Mouse (Mus musculus): Measurements from ENCODE around the gene Gm49387. TPM values are rescaled to one million over a fixed set of nuclear protein-coding genes. Genes with fewer than 3 reads are reported as not detected.
A peak's percentile ranks its signal among the peaks of the same experiment; 100 is the strongest.

Gene Gm49387
- total RNA-seq, 2 experiments from 2014 or later, result not detected

DNA sequence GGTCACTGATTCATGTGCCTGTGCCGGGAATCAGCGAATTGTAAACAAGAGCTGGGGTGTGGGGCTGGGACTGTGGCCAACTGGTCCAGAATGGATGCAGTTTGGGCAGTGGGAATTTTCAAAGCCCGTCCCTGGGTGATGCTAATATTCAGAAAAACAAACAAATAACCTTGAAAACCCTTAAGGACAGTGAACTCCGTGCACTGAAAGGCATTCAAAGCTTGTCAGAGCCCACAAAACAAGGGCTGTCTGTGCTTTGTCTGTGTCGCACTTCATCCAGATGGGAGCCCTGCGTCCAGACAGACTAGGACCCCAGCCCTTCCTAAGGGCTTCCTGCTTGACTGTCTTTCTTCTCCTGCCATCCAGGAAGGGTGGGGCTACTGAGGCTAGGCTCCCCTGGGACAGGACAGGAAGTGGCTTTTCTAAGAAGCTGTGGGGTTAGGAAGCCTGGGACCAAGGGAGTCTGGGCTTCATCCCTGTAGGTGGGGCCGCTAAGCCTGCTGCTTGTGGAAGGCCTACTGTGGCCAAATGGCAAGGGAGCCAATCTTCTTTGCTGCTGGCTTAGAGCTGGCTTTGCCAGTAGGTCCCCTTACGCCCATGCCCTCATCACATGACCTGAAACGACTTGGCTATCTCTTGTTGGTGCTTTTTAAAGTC is 22.0 kb upstream of the Gm49387 start:
- DNase-seq (ENCODE audit: low spot score in 2 of 2), result peak in 1 of 2 experiments; percentile 50

DNA sequence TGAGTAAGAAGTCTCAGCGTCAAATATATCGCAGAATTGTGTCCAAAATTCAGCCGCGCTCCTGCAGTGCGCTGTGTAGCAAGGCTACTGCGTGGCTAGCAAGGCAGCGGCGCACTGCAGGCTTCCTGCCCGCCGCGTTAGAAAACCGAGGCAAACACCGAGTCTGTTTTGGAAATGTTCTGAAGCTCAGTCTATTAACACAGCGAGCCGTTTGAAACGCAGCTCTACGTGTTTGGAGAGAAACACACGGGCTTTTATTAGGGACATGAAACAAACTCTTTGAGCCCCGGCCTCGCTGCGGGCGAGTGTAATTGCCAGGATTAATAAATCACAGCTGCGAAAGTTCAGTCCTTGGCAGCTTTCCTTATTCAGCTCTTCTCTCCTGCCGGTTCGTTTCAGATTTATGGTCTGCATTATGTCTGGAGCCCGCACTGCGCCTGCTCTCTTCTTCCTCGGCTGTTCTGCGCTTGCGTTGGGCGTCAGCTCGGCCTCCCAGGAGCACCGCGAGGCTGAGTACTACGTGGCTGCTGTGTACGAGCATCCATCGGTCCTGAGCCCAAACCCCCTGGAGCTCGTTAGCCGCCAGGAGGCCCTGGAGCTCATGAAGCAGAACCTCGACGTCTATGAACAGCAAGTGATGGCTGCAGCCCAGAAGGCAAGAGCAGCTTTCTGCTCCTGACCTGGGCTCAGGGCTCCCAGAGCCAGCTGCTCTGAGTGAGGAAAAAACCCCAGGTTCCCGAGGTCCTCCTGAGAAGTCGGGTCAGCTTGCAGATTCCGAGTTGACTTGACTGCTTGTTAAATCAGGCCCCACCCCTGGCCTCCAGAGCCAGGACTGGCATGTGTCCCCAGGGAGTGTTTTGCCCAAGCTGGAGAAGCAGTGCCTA is 21.2 kb upstream of the Gm49387 start:
- DNase-seq (ENCODE audit: low spot score in 2 of 2), result peak; percentile 78 to 84

DNA sequence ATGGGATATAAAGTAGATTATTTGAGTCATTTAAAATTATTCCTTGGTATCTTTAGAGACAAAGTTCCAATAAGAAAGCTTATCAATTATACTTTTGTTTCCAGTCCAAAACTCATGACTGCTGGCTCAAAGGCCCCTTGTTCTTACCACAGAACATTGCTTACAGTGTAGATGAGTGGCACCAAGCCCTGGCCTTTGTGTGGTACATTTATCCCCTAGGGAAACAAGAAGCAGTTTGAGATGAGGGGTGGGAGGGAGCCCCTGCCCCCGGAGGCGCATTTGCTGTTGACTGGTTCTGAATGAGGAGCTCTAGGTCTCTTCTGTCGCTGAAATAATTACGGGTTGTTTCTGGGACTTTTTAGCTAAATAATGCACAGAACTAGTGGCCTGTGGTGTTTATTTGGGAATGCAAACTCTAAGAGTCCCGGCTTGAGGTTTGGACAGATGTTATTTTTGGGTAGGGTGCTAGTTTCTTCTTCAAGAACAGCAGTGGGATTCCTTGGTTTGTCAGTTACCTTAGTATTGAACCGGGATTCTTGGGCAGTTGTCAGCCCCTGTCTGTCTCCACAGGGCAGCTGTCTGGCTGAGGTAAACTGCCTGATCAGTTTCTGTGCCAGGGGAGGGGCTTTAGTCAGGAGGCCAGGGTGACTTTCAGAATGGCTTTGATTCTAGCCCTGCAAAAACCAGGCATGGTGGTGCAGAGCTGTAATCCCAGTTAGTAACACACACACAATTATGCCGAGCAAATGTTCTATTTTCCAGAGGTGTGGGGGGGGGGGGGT is 19.8 kb upstream of the Gm49387 start:
- no peak for DNase-seq (ENCODE audit: low spot score in 2 of 2)

DNA sequence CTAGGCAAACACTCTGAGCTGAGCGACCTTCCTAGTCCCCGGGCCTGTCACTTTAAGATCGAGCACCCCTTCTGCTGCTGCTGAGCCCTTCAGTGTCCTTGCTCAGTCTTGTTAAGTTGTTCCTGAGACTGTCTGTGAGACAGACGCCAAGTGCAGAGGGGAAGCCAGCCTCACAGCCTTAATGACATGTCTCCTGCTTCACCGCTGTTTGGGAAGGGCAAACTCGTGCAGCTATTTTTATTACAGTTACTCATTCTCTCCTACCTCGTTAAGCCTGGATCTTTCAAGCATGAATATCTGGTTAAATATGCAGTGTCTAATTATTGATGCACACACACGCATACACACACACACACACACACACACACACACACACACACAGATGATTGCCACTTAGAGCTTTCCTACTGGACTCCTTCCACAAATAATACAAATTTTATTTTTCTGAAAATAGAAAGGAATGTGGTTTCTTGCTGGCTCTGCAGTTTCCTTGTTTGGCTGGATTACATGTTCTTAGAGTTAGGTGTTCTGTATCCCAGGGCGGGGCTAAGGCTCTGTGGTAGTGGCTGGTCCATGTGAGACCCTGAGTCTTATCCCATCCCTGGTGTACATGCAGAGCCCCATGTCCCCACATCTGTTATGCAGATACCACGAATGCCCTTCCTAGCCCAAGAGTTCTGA is 19.0 kb upstream of the Gm49387 start:
- no peak for DNase-seq (ENCODE audit: low spot score in 2 of 2)

DNA sequence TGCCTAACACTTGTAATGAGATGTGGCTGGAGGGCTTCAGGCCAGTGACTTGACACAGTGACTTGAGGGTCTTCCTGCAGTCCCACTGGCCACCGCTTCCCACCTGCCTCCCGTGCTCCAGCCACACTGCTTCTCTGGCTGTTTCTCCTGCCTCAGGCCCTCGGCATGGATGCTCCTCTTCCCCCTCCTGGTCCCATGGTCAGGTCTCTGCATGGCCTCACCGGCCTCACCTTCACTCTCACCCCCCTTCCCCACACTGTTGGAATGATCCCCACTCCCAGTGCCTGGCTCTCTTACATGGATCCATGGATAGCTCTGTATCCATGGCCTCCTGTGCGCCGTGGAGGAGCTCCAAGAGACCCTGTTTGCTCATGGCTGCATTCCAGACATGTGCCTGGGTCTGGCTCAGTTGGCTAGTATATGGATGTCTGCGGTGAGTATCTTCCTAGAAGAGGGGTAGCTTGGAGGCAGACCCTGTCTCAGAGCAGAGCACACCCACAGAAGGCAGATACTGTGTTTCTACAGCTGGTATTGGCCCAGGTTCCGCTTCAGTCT is 17.5 kb upstream of the Gm49387 start:
- DNase-seq (ENCODE audit: low spot score in 2 of 2), result no peak

DNA sequence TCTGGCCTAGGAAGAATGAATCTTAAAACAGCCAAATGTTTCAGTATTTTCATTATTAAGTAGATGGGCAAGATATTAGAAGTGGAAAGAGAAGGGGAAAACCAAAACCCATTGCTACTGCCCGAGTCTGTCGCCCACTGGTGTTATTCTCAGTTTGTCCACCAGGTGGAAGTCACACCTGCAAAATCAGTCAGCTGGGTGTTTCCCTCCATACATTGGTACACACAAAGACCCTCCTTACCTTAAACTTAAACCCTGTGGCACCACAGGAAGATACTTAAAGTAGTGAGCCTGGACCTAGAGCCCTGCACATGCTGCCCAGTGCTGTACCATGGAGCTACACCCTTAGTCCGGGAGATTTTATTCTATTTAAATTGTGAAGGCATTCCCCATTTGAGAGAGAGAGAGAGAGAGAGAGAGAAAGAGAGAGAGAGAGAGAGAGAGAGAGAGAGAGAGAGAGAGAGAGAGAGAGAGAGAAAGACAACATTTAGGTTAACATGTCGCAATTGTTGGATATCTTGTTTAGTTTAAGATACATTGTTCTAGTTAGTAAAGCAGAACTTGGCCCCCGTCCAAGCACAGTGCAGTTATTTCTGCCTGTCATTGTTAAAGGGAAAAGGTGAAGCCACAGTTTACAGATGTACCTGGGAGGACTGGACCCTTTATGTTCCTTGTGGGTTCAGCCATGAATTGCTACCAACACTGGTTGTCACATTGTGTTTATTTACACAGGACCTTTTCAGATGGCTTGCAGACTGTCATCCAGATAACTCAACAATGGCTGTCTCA is 16.4 kb upstream of the Gm49387 start:
- peak; percentile 67 to 71 for DNase-seq (ENCODE audit: low spot score in 2 of 2)

DNA sequence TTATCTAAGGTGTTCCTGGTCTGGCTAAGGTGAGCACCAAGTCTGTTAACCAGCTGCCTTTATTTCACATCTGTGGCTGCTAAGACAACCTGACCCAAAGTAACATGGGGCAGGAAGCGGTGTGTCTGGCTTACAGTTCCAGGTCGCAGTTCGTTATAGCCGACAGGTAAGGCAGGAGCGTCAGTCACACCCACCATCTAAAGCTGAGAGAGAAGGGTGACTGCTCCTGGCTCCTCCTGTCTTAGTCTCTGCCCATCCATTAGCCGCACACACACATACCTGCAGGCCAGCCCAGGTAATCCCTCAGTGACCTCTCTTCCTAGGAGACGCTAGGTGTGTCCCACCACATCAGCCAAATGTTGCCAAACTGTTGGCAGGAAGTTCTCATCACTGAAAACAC is 15.7 kb upstream of the Gm49387 start:
- DNase-seq (ENCODE audit: low spot score in 2 of 2), result peak in 1 of 2 experiments; percentile 20

DNA sequence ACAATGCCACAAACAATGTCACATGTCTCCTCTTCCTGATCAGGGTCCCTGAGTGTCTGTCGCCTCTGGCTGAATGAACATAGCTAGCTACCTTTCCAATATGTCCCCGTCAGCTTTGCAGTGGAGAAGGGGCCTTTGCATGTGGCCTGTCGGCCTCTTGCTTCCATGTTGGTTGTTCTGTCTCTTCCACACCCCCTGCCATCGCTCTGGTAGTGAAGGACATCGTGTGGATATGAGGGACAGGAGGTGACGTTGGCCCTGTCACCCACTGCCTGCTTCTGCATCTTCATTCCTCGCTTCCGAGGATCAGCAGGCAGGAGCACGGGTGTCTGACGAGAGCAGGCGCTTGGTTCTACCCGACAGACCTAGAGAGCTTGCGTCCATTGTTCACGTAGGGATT is 14.7 kb upstream of the Gm49387 start:
- peak in 1 of 2 experiments; percentile 17 for DNase-seq (ENCODE audit: low spot score in 2 of 2)

DNA sequence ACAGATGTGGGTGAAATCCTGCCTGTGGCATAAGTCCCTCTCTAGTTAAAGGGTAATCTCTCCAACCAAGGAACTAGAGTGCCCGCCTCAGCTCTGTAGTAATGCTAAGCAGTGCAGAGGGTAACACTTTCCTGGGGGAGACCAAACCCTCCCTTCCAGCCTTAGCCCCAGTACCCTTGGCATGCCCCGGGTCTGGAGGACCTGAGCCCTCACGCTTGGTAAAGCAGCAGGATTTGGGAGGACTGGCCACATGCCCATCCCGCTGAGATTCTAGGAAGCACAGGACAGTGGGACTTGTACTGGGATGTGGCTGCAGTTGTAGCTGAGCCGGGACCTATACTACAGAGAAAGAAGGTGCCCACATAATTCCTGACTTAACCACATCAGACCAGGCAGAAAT is 14.1 kb upstream of the Gm49387 start:
- no peak for DNase-seq (ENCODE audit: low spot score in 2 of 2)

DNA sequence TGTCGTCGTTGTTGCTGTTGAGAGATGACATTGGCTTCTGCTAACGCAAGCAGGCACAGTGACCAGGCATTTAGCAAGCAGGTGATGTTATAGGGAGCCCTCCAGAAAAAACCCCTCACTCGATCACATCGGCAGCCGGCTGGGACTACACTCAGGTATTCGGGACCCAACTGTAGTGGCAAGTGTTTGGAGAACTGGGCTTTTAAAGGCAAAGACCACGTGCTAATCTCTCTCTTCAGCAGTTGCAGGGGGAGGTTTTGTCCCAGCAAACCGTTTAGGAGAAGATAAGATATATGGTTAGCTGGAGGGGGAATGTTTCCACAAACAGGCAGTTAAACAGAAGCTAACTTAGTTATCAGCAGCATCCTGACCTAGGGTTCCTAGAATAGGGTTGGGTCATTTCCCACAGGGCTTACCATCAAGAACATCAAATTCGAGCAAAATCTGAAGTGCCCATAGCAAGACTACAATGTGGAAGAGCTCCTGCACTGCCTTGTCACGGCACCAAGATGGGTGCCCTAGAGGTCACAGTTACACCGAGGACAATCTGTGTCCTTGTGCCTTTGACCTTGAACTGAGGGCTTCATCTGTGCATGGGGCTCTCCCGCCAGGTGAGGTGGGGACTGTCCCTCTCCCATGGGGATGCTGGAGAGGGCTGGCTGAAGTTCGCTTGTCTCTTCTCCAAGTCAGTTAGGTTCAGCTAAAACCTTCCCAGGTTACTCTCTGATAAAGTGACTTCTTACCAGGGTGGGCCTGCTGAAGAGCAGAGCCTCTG is 12.6 kb upstream of the Gm49387 start:
- DNase-seq (ENCODE audit: low spot score in 2 of 2), result no peak

DNA sequence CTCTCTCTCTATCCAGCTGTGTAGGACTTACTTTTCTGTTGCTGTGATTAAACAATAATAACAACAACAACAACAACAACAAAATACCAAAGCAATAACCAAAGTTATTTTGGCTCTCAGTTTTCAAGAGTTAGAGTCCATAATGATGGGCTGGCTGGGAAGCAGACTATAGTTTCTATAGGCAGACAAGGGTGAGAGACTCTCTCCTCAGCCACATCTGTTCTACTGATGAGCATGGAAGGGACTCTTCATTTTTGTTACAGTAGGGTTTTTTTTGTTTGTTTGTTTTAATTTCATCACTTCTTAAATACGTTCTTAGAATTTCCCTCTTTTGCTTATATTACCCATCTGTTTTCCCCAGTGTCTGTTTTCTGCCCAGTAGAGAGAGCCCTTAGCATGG is 11.9 kb upstream of the Gm49387 start:
- DNase-seq (ENCODE audit: low spot score in 2 of 2), result no peak

DNA sequence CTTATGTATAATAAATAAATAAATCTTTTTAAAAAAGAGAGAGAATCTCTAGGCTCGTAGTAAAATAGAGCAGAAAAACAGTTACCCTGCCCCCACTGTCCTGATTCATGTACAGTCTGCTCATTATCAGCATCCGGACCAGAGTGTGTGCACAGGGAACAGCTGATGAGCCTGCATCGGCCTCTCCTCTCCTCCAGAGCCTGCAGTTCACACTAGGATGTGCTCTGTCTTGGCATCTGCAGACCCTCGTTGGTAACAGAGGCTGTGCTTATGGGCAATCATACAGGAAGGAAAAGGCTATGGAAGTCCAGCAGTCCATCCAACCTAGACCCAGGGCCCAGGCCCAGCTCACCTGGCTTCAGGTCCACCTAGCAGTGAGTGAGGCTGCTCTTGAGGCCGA is 11.4 kb upstream of the Gm49387 start:
- DNase-seq (ENCODE audit: low spot score in 2 of 2), result peak in 1 of 2 experiments; percentile 13

DNA sequence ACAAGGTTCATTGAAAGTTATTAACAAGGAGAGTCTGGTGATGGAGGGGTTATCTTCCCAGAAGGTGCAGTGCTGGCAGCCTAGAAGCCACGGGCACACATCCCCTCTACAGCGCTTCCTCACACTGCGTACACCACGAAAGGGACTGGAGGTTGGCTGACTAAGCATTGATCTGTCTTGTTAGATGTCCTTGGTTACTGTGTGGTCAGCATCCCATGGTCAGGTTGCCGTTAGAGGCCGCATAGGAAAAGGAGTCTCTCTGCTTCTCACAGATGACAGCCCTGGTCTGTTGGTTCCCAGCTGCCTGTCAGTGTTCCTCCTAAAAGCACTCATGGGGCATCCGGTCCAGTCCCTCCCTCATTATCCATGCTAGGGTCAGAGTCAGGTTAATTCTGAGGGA is 10.5 kb upstream of the Gm49387 start:
- no peak for DNase-seq (ENCODE audit: low spot score in 2 of 2)

DNA sequence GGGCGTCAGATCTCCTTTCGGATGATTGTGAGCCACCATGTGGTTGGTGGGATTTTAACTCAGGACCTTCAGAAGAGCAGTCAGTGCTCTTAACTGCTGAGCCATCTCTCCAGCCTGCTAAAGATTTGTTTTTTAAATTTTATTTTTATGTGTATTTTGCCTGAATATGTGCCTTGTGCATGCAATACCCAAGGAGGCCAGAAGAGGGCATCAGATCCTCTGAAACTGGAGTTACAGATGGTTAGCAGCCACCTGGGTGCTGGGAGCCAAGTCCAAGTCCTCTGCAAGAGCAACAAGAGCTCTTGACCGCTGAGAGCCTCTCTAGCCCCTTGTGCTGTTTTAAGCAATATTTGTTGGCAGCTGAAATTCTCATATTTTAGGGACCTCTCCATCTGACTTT is 9.7 kb upstream of the Gm49387 start:
- no peak for DNase-seq (ENCODE audit: low spot score in 2 of 2)

DNA sequence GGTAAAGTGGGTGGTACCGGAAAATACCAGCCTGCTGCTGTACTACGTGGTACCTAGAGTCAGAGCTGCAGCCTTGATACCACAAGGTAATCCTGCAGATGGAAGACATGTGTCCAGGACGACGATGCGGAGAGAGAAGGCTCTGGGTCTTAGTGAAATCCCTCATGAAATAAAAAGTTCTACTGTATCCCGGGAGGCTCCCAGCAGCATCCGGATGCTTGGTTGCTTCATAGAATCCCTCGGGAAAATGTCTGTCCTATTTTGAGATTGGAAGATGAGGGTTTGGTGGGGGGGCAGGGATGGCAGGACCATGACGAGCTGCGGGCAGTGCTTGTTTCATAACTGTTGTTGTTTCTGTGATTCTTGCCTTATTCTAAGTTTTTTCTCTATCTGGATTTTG is 7.3 kb upstream of the Gm49387 start:
- no peak for DNase-seq (ENCODE audit: low spot score in 2 of 2)

DNA sequence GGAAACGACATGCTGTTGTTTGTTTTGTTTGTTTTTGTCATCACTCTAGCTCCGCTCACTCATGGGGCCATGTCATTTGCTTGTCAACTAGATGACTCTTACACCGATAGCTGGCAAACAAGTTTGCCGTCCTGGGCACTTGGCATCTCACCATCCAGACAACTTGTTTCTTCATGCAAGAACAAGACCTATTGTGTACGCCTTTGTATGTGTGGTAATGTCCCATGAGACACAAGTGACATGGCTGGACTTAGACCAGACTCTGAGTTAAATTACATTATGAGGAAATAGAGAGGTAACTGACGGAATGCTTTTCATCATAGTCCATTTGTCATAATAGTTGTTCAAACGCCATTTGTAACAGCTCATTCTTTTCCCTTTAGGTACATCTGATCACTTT is 5.2 kb upstream of the Gm49387 start:
- no peak for DNase-seq (ENCODE audit: low spot score in 2 of 2)

DNA sequence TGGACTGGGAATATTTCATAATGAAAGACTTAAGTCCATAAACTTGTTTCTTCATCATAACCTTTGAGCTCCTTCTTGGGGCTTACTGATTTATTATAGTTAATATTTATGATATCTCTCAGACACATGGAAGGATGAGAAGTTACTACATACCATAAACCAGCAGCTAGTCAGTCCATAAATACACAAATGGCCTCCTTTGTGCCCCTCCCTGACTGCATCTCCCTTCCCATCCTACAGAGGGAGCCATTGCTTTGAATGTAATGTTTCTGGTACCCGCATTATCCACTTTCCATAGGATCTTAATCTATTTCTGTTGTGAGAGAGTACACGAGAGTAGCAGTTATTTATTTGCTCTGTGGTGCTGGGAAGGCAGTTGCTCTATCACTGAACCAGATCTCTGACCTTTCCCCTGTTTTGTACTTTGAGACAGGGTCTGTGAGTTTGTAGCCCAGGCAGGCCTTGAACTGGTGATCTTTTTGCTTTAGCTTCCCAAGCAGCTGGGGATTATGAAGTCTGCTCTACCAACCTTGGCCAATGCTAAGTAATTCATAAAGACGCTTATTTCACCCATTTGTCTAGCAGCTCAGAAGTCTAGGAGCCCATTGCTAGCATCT is 4.4 kb upstream of the Gm49387 start:
- DNase-seq (ENCODE audit: low spot score in 2 of 2), result no peak

DNA sequence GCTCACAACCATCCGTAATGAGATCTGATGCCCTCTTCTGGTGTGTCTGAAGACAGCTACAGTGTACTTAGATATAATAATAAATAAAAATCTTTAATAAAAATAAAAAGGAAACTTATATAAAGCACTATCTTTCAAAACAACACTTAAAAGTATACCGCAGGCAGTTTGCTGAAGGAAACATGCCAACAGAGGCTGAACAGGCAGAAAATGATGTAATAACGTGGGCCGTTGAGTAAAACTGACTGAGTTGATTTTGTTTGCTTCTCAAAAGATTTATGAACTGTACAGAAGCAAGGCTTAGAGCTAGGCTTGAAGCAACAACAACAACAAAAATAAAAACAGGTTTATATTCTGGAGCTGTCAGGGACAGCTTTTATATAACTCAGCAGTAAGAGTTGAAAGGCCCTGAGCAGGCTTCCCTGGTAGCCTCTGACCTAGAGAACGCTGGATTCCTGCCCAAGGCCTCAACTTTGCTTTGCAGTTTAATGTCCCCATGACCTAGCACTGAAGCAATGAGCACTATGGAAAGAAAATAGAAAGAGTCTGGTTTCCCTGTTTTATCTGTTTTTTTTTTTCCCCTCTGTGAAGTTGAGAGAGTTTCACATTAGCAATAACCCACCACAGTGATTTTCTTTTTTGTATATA is 3.6 kb upstream of the Gm49387 start:
- DNase-seq (ENCODE audit: low spot score in 2 of 2), result peak in 1 of 2 experiments; percentile 62

Data from adrenal gland, adult 18-20 months (tissue).